In the genomic region with DNA sequence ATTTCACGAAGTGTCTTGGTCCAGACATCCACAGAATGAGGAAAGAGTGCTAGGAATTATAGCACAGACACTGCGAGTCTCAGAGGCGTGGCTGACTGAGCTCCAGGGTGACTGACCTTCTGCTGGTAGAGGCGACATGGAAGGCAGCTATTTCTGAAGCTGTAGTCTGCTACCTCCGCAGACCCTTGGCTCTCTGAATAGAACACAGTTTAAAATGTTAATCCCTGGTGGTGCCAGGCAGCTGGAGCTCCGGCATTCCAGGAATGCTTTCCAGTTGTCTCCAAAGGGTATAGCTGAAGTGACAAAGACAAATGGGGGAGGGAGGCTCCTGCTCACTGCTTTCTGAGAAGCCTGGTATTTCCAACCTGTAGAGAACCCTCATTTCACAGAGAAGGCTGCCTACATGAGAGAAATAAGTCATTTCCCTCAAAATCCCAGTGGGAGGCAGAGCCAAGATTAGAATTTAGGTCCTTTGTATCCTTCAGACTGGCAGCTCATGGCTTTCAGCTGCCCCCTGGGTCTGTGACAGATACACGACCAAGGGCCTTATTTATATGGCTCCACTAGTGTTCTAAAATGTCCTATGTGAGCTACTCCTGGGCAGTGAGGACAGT, we compare ENCODE assay signal across 11 mouse cellular contexts. TPM values are rescaled to one million over a fixed set of nuclear protein-coding genes. Genes with fewer than 3 reads are reported as not detected.
DNase-seq lines count a peak whose midpoint lies in the region; ATAC-seq and TF ChIP-seq lines count a peak whose summit lies in the region.
"Had no signal": no experiment of that assay in that cellular context is flagged by ENCODE, and none has a peak within 500 bp of the region (broad histone marks: within the 10 kb centered on the region; RNA-seq: fewer than 3 reads in every experiment).

No protein-coding gene starts in this region.

- WGBS in forebrain, embryonic 10.5 days, result 6% methylated on average over 7 of the region's 7 CpGs
- WGBS in forebrain, embryonic 13.5 days, result 5% methylated on average over 7 of the region's 7 CpGs
- 4% methylated on average over 7 of the region's 7 CpGs for WGBS in midbrain, embryonic 11.5 days
- WGBS in midbrain, embryonic 13.5 days, result 4% methylated on average over 7 of the region's 7 CpGs
- 11% methylated on average over 7 of the region's 7 CpGs for WGBS in intestine, embryonic 16.5 days

- no peak overlapping the region for H3K4me2 ChIP-seq in forebrain, embryonic 13.5 days
- H3K4me2 ChIP-seq in midbrain, embryonic 11.5 days, result peak overlapping the region; percentile 23; the same call in 1 of the 2 replicates
- H3K4me2 ChIP-seq in midbrain, embryonic 13.5 days (replicated peaks), result no peak overlapping the region
- H3K4me2 ChIP-seq in intestine, embryonic 16.5 days (ENCODE audit: low read depth, low read length), result no peak overlapping the region

- no peaks in the 10 kb centered on the region for H3K27me3 ChIP-seq in forebrain, embryonic 10.5 days (ENCODE audit: poor library complexity, severe bottlenecking)
- H3K27me3 ChIP-seq in forebrain, embryonic 13.5 days, result no peaks in the 10 kb centered on the region
- no peaks in the 10 kb centered on the region for H3K27me3 ChIP-seq in midbrain, embryonic 11.5 days (ENCODE audit: control insufficient read depth, insufficient read depth, low read length)
- no peaks in the 10 kb centered on the region for H3K27me3 ChIP-seq in midbrain, embryonic 13.5 days
- H3K27me3 ChIP-seq in intestine, embryonic 16.5 days (replicated peaks; ENCODE audit: control insufficient read depth, insufficient read depth, low read length), result no peaks in the 10 kb centered on the region

- peak; percentile 31 for DNase-seq in forebrain, embryonic 10.5 days (ENCODE audit: extremely low spot score, low spot score)
- DNase-seq in midbrain, embryonic 11.5 days (ENCODE audit: low spot score, missing footprints), result peak; percentile 91
- peak; percentile 16 for DNase-seq in retina, embryonic 14.5 days (ENCODE audit: low spot score)
- DNase-seq in layer of hippocampus, adult 2 months (ENCODE audit: low spot score in 2 of 2), result no peak
- DNase-seq in layer of hippocampus, postnatal 14 days (ENCODE audit: low spot score in 2 of 2), result no peak

- no peak overlapping the region for H3K9ac ChIP-seq in forebrain, embryonic 13.5 days
- H3K9ac ChIP-seq in midbrain, embryonic 11.5 days (ENCODE audit: low read length), result peak overlapping the region; percentile 24
- no peak overlapping the region for H3K9ac ChIP-seq in midbrain, embryonic 13.5 days (replicated peaks)
- H3K9ac ChIP-seq in intestine, embryonic 16.5 days (ENCODE audit: low read depth, low read length), result no peak overlapping the region

- H3K9me3 ChIP-seq in forebrain, embryonic 10.5 days, result no peaks in the 10 kb centered on the region
- H3K9me3 ChIP-seq in forebrain, embryonic 13.5 days (replicated peaks), result no peaks in the 10 kb centered on the region
- H3K9me3 ChIP-seq in midbrain, embryonic 11.5 days (ENCODE audit: control insufficient read depth, low read length), result no peaks in the 10 kb centered on the region
- no peaks in the 10 kb centered on the region for H3K9me3 ChIP-seq in midbrain, embryonic 13.5 days
- H3K9me3 ChIP-seq in intestine, embryonic 16.5 days (ENCODE audit: control insufficient read depth, low read length), result no peaks in the 10 kb centered on the region

- no peak for ATAC-seq in forebrain, embryonic 13.5 days
- peak; percentile 71 for ATAC-seq in midbrain, embryonic 11.5 days (ENCODE audit: low FRiP score)
- no peak for ATAC-seq in midbrain, embryonic 13.5 days
- ATAC-seq in intestine, embryonic 16.5 days, result peak; percentile 48

- no peak for TF ChIP-seq CTCF in layer of hippocampus, adult 2 months (conservative IDR thresholded peaks at IDR 0.05)

- H3K27ac ChIP-seq in forebrain, embryonic 10.5 days, result peak overlapping the region; percentile 77
- H3K27ac ChIP-seq in forebrain, embryonic 13.5 days, result no peak overlapping the region
- H3K27ac ChIP-seq in midbrain, embryonic 11.5 days (ENCODE audit: low read depth, low read length), result peak overlapping the region; percentile 44; the same call in 1 of the 2 replicates
- no peak overlapping the region for H3K27ac ChIP-seq in midbrain, embryonic 13.5 days
- no peak overlapping the region for H3K27ac ChIP-seq in intestine, embryonic 16.5 days (ENCODE audit: low read length)
- H3K27ac ChIP-seq in layer of hippocampus, adult 2 months, result no peak overlapping the region
- H3K27ac ChIP-seq: left cerebral cortex, adult 2 months had no signal

- H3K4me1 ChIP-seq in forebrain, embryonic 10.5 days, result peaks cover 26% of the 10 kb centered on the region
- H3K4me1 ChIP-seq in forebrain, embryonic 13.5 days, result peaks cover 10% of the 10 kb centered on the region
- peaks cover 15% of the 10 kb centered on the region for H3K4me1 ChIP-seq in midbrain, embryonic 11.5 days (ENCODE audit: control insufficient read depth, insufficient read depth, low read length)
- peaks cover 14% of the 10 kb centered on the region for H3K4me1 ChIP-seq in midbrain, embryonic 13.5 days (replicated peaks)
- peaks cover 7% of the 10 kb centered on the region; the same call in 1 of the 2 replicates for H3K4me1 ChIP-seq in intestine, embryonic 16.5 days (ENCODE audit: control insufficient read depth, insufficient read depth, low read length)

- H3K36me3 ChIP-seq in forebrain, embryonic 10.5 days (replicated peaks), result no peaks in the 10 kb centered on the region
- H3K36me3 ChIP-seq in forebrain, embryonic 13.5 days (ENCODE audit: poor library complexity, severe bottlenecking), result no peaks in the 10 kb centered on the region
- no peaks in the 10 kb centered on the region for H3K36me3 ChIP-seq in midbrain, embryonic 11.5 days (ENCODE audit: control insufficient read depth, insufficient read depth, low read length)
- H3K36me3 ChIP-seq in midbrain, embryonic 13.5 days, result no peaks in the 10 kb centered on the region
- no peaks in the 10 kb centered on the region for H3K36me3 ChIP-seq in intestine, embryonic 16.5 days (ENCODE audit: control insufficient read depth, insufficient read depth, low read length)

- H3K4me3 ChIP-seq in forebrain, embryonic 10.5 days, result no peak overlapping the region
- H3K4me3 ChIP-seq in forebrain, embryonic 13.5 days, result no peak overlapping the region
- no peak overlapping the region for H3K4me3 ChIP-seq in midbrain, embryonic 11.5 days (ENCODE audit: low read depth, low read length)
- no peak overlapping the region for H3K4me3 ChIP-seq in midbrain, embryonic 13.5 days (replicated peaks)
- no peak overlapping the region for H3K4me3 ChIP-seq in intestine, embryonic 16.5 days (ENCODE audit: low read length)
- no peak overlapping the region for H3K4me3 ChIP-seq in layer of hippocampus, adult 2 months
- H3K4me3 ChIP-seq: left cerebral cortex, adult 2 months had no signal

RNA-seq across cellular contexts. Expression of gene Fabp1, which starts 27.6 kb away (rescaled TPM):
- not detected in 2 replicates for polyA plus RNA-seq in forebrain, embryonic 10.5 days (2016; fragmentation: Nextera tagmentation; extraction: Ambion mirVana)
- polyA plus RNA-seq in forebrain, embryonic 13.5 days (2015; fragmentation: Nextera tagmentation; extraction: Ambion mirVana), result not detected in 2 replicates
- not detected in 2 replicates for polyA plus RNA-seq in midbrain, embryonic 11.5 days (2014; fragmentation: Nextera tagmentation; extraction: Ambion mirVana)
- 1.9 TPM in 1 of 2 replicates, not detected in the other for polyA plus RNA-seq in midbrain, embryonic 13.5 days (2015; fragmentation: Nextera tagmentation; extraction: Ambion mirVana)
- 4,478 and 6,129 TPM in 2 replicates for polyA plus RNA-seq in intestine, embryonic 16.5 days (2015; fragmentation: Nextera tagmentation; extraction: Ambion mirVana)
- not detected for total RNA-seq in layer of hippocampus, adult 2 months (2021)
- total RNA-seq in layer of hippocampus, postnatal 14 days (2021), result not detected
- total RNA-seq: common myeloid progenitor, adult 5-6 weeks; left cerebral cortex, adult 2 months; megakaryocyte-erythroid progenitor cell, adult 5-6 weeks had no signal

RNA-seq across cellular contexts. Expression of gene Krcc1, which starts 44.2 kb away (rescaled TPM):
- 30.1 and 31.9 TPM in 2 replicates for polyA plus RNA-seq in forebrain, embryonic 10.5 days (2016; fragmentation: Nextera tagmentation; extraction: Ambion mirVana)
- polyA plus RNA-seq in forebrain, embryonic 13.5 days (2015; fragmentation: Nextera tagmentation; extraction: Ambion mirVana), result 24.1 and 24.3 TPM in 2 replicates
- polyA plus RNA-seq in midbrain, embryonic 11.5 days (2014; fragmentation: Nextera tagmentation; extraction: Ambion mirVana), result 36.1 and 40.2 TPM in 2 replicates
- 21.0 and 25.1 TPM in 2 replicates for polyA plus RNA-seq in midbrain, embryonic 13.5 days (2015; fragmentation: Nextera tagmentation; extraction: Ambion mirVana)
- 70.8 and 72.0 TPM in 2 replicates for polyA plus RNA-seq in intestine, embryonic 16.5 days (2015; fragmentation: Nextera tagmentation; extraction: Ambion mirVana)
- 10 to 100 TPM; 15.6 to 17.4 TPM for total RNA-seq in layer of hippocampus, adult 2 months (2021)
- total RNA-seq in layer of hippocampus, postnatal 14 days (2021), result 10 to 100 TPM; 14.8 to 16.6 TPM

Comparison
In these comparisons a context has a peak if more than half of its experiments do, and no peak if none do; other contexts are left out.
1. H3K27ac ChIP-seq: peak in forebrain, embryonic 10.5 days (single experiment) and midbrain, embryonic 11.5 days (single experiment); none in forebrain, embryonic 13.5 days (single experiment), midbrain, embryonic 13.5 days (single experiment), intestine, embryonic 16.5 days (single experiment) and layer of hippocampus, adult 2 months (single experiment).
2. ATAC-seq: peak in midbrain, embryonic 11.5 days (single experiment) and intestine, embryonic 16.5 days (single experiment); none in forebrain, embryonic 13.5 days (single experiment) and midbrain, embryonic 13.5 days (single experiment).
3. DNase-seq: peak in forebrain, embryonic 10.5 days (single experiment), midbrain, embryonic 11.5 days (single experiment) and retina, embryonic 14.5 days (single experiment); none in layer of hippocampus, adult 2 months (0 of 2) and layer of hippocampus, postnatal 14 days (0 of 2).
4. RNA of gene Fabp1, which starts 27.6 kb away (polyA plus RNA-seq): 4,478 to 6,129 TPM in intestine, embryonic 16.5 days; not detected in forebrain, embryonic 13.5 days, 1.9 TPM in midbrain, embryonic 13.5 days, not detected in forebrain, embryonic 10.5 days and not detected in midbrain, embryonic 11.5 days; every median in the first group is over 1,000 times any median in the second.